Mouse (Mus musculus) layer of hippocampus, adult 9-11 months (tissue): Measurements from ENCODE around the gene Atox1.

Source experiments
- DNase-seq: peaks from one replicate; pipeline ENCODE4 v3.0.0; 2022

The Atox1 gene

GRCm38 (mm10) chr11:55461019-55461645, at the start of gene Atox1:
Gene Atox1, minus strand, starts transcription at chr11:55461239.
- DNase-seq, result peak; percentile 97

GRCm38 (mm10) chr11:55505485-55505884, 44.4 kb upstream of the Atox1 start:
- no peak for DNase-seq

GRCm38 (mm10) chr11:55502886-55503285, 41.8 kb upstream of the Atox1 start:
- DNase-seq, result no peak

GRCm38 (mm10) chr11:55501955-55502531, 41.0 kb upstream of the Atox1 start:
- no peak for DNase-seq

- DNase-seq, result no peak
These were observed 36.8 kb upstream of the Atox1 start for GRCm38 (mm10) chr11:55497885-55498284.

- no peak for DNase-seq
These were observed 35.1 kb upstream of the Atox1 start for GRCm38 (mm10) chr11:55496158-55496557.

GRCm38 (mm10) chr11:55485443-55485842, 24.4 kb upstream of the Atox1 start:
- DNase-seq, result no peak

- DNase-seq, result no peak
These were observed 12.2 kb upstream of the Atox1 start for GRCm38 (mm10) chr11:55473219-55473618.

- no peak for DNase-seq
These were observed 10.4 kb upstream of the Atox1 start for GRCm38 (mm10) chr11:55471467-55471866.

- no peak for DNase-seq
These were observed 9.7 kb upstream of the Atox1 start for GRCm38 (mm10) chr11:55470761-55471160.

GRCm38 (mm10) chr11:55469923-55470691, 9.1 kb upstream of the Atox1 start:
- DNase-seq, result peak; percentile 43

GRCm38 (mm10) chr11:55469048-55469843, 8.2 kb upstream of the Atox1 start, which contains the start of gene G3bp1:
Gene G3bp1, plus strand, starts transcription at chr11:55469685.
- peak; percentile 100 for DNase-seq

- DNase-seq, result peak; percentile 46
These were observed 7.6 kb upstream of the Atox1 start for GRCm38 (mm10) chr11:55468611-55469047.

GRCm38 (mm10) chr11:55468012-55468411, 7.0 kb upstream of the Atox1 start:
- DNase-seq, result no peak

- DNase-seq, result no peak
These were observed 4.1 kb upstream of the Atox1 start for GRCm38 (mm10) chr11:55465177-55465576.

- DNase-seq, result no peak
These were observed 3.7 kb upstream of the Atox1 start for GRCm38 (mm10) chr11:55464707-55465106.

- DNase-seq, result no peak
These were observed 1.1 kb upstream of the Atox1 start for GRCm38 (mm10) chr11:55462149-55462548.

GRCm38 (mm10) chr11:55460559-55461018, 450 bp downstream of the Atox1 start:
- DNase-seq, result no peak

- DNase-seq, result no peak
These were observed 1.0 kb downstream of the Atox1 start for GRCm38 (mm10) chr11:55459850-55460558.

- DNase-seq, result no peak
These were observed 2.5 kb downstream of the Atox1 start for GRCm38 (mm10) chr11:55458501-55458900.

- no peak for DNase-seq
These were observed 5.9 kb downstream of the Atox1 start for GRCm38 (mm10) chr11:55455166-55455565.

- no peak for DNase-seq
These were observed 7.4 kb downstream of the Atox1 start for GRCm38 (mm10) chr11:55453640-55454039.
